Mouse (Mus musculus): ENCODE results near the gene Aup1. TPM values are rescaled to one million over a fixed set of nuclear protein-coding genes. Genes with fewer than 3 reads are reported as not detected.

The Aup1 gene
- polyA plus RNA-seq, 1 experiment from 2014 or later: 95.5 TPM

- Histone ChIP-seq H3K27me3 (ENCODE audit: control insufficient read depth, insufficient read depth, low read length) (no peaks in the 10 kb centered on the region), H3K4me2 (ENCODE audit: low read length) (no peak overlapping the region), H3K36me3 (ENCODE audit: control insufficient read depth, insufficient read depth, low read length) (no peaks in the 10 kb centered on the region), H3K9ac (ENCODE audit: low read length) (no peak overlapping the region), H3K27ac (replicated peaks in 1 of 2; ENCODE audit: control insufficient read depth in 1 of 2, insufficient read depth in 1 of 2, low read depth in 2 of 2, low read length in 2 of 2) (no peak overlapping the region), H3K4me1 (ENCODE audit: control insufficient read depth in 2 of 2, insufficient read depth in 2 of 2, low read length in 2 of 2) (peaks cover 5 to 6% of the 10 kb centered on the region in 2 experiments; a peak in 2 of 4 replicates), H3K9me3 (ENCODE audit: control insufficient read depth, low read length) (no peaks in the 10 kb centered on the region), H3K4me3 (ENCODE audit: control insufficient read depth in 1 of 2, insufficient read depth in 1 of 2, low read depth in 1 of 2, low read length in 2 of 2) (no peak overlapping the region)
- no peak for ATAC-seq (ENCODE audit: insufficient number of reproducible peaks, insufficient read depth, low FRiP score, low read depth)
- 79% methylated on average over 6 of the region's 6 CpGs for WGBS
Observed at GRCm38 (mm10) chr6:83011756-83012155, 42.6 kb upstream of the Aup1 start.

GRCm38 (mm10) chr6:83013444-83013843 is 40.9 kb upstream of the Aup1 start:
- Histone ChIP-seq H3K27ac (replicated peaks in 1 of 2; ENCODE audit: control insufficient read depth in 1 of 2, insufficient read depth in 1 of 2, low read depth in 2 of 2, low read length in 2 of 2) (no peak overlapping the region), H3K9ac (ENCODE audit: low read length) (no peak overlapping the region), H3K36me3 (ENCODE audit: control insufficient read depth, insufficient read depth, low read length) (no peaks in the 10 kb centered on the region), H3K4me2 (ENCODE audit: low read length) (no peak overlapping the region), H3K4me1 (ENCODE audit: control insufficient read depth in 2 of 2, insufficient read depth in 2 of 2, low read length in 2 of 2) (peaks cover 6 to 10% of the 10 kb centered on the region in 2 experiments; a peak in 3 of 4 replicates), H3K27me3 (ENCODE audit: control insufficient read depth, insufficient read depth, low read length) (no peaks in the 10 kb centered on the region), H3K9me3 (ENCODE audit: control insufficient read depth, low read length) (no peaks in the 10 kb centered on the region), H3K4me3 (ENCODE audit: control insufficient read depth in 1 of 2, insufficient read depth in 1 of 2, low read depth in 1 of 2, low read length in 2 of 2) (no peak overlapping the region)
- 81% methylated on average over 5 of the region's 5 CpGs for WGBS
- no peak for ATAC-seq (ENCODE audit: insufficient number of reproducible peaks, insufficient read depth, low FRiP score, low read depth)

- Histone ChIP-seq H3K27me3 (ENCODE audit: control insufficient read depth, insufficient read depth, low read length) (no peaks in the 10 kb centered on the region), H3K27ac (replicated peaks in 1 of 2; ENCODE audit: control insufficient read depth in 1 of 2, insufficient read depth in 1 of 2, low read depth in 2 of 2, low read length in 2 of 2) (no peak overlapping the region), H3K4me3 (ENCODE audit: control insufficient read depth in 1 of 2, insufficient read depth in 1 of 2, low read depth in 1 of 2, low read length in 2 of 2) (no peak overlapping the region), H3K4me2 (ENCODE audit: low read length) (no peak overlapping the region), H3K4me1 (ENCODE audit: control insufficient read depth in 2 of 2, insufficient read depth in 2 of 2, low read length in 2 of 2) (peaks cover 6 to 10% of the 10 kb centered on the region in 2 experiments; a peak in 3 of 4 replicates), H3K9ac (ENCODE audit: low read length) (no peak overlapping the region), H3K36me3 (ENCODE audit: control insufficient read depth, insufficient read depth, low read length) (no peaks in the 10 kb centered on the region), H3K9me3 (ENCODE audit: control insufficient read depth, low read length) (no peaks in the 10 kb centered on the region)
- no peak for ATAC-seq (ENCODE audit: insufficient number of reproducible peaks, insufficient read depth, low FRiP score, low read depth)
- 37% methylated on average over 12 of the region's 12 CpGs for WGBS
Observed at GRCm38 (mm10) chr6:83014482-83015466, 39.5 kb upstream of the Aup1 start.

GRCm38 (mm10) chr6:83015749-83016148 is 38.6 kb upstream of the Aup1 start:
- Histone ChIP-seq H3K4me1 (ENCODE audit: control insufficient read depth in 2 of 2, insufficient read depth in 2 of 2, low read length in 2 of 2) (peaks cover 3 to 7% of the 10 kb centered on the region in 2 experiments; a peak in 3 of 4 replicates), H3K9me3 (ENCODE audit: control insufficient read depth, low read length) (no peaks in the 10 kb centered on the region), H3K9ac (ENCODE audit: low read length) (no peak overlapping the region), H3K36me3 (ENCODE audit: control insufficient read depth, insufficient read depth, low read length) (no peaks in the 10 kb centered on the region), H3K4me3 (ENCODE audit: control insufficient read depth in 1 of 2, insufficient read depth in 1 of 2, low read depth in 1 of 2, low read length in 2 of 2) (no peak overlapping the region), H3K27ac (replicated peaks in 1 of 2; ENCODE audit: control insufficient read depth in 1 of 2, insufficient read depth in 1 of 2, low read depth in 2 of 2, low read length in 2 of 2) (no peak overlapping the region), H3K4me2 (ENCODE audit: low read length) (no peak overlapping the region), H3K27me3 (ENCODE audit: control insufficient read depth, insufficient read depth, low read length) (no peaks in the 10 kb centered on the region)
- WGBS: 84% methylated on average over 2 of the region's 2 CpGs
- no peak for ATAC-seq (ENCODE audit: insufficient number of reproducible peaks, insufficient read depth, low FRiP score, low read depth)

GRCm38 (mm10) chr6:83017190-83017589 is 37.1 kb upstream of the Aup1 start:
- Histone ChIP-seq H3K4me2 (ENCODE audit: low read length) (no peak overlapping the region), H3K27me3 (ENCODE audit: control insufficient read depth, insufficient read depth, low read length) (no peaks in the 10 kb centered on the region), H3K4me1 (ENCODE audit: control insufficient read depth in 2 of 2, insufficient read depth in 2 of 2, low read length in 2 of 2) (peaks cover 3 to 7% of the 10 kb centered on the region in 2 experiments; a peak in 3 of 4 replicates), H3K27ac (replicated peaks in 1 of 2; ENCODE audit: control insufficient read depth in 1 of 2, insufficient read depth in 1 of 2, low read depth in 2 of 2, low read length in 2 of 2) (0 out of 4 replicates have a peak overlapping the region, but pooled peaks have one; percentile 7 to 12), H3K9ac (ENCODE audit: low read length) (no peak overlapping the region), H3K9me3 (ENCODE audit: control insufficient read depth, low read length) (no peaks in the 10 kb centered on the region), H3K4me3 (ENCODE audit: control insufficient read depth in 1 of 2, insufficient read depth in 1 of 2, low read depth in 1 of 2, low read length in 2 of 2) (no peak overlapping the region), H3K36me3 (ENCODE audit: control insufficient read depth, insufficient read depth, low read length) (no peaks in the 10 kb centered on the region)
- no peak for ATAC-seq (ENCODE audit: insufficient number of reproducible peaks, insufficient read depth, low FRiP score, low read depth)
- WGBS: 6% methylated on average over 3 of the region's 3 CpGs

- Histone ChIP-seq H3K27me3 (ENCODE audit: control insufficient read depth, insufficient read depth, low read length) (no peaks in the 10 kb centered on the region), H3K4me3 (ENCODE audit: control insufficient read depth in 1 of 2, insufficient read depth in 1 of 2, low read depth in 1 of 2, low read length in 2 of 2) (no peak overlapping the region), H3K27ac (replicated peaks in 1 of 2; ENCODE audit: control insufficient read depth in 1 of 2, insufficient read depth in 1 of 2, low read depth in 2 of 2, low read length in 2 of 2) (no peak overlapping the region), H3K4me1 (ENCODE audit: control insufficient read depth in 2 of 2, insufficient read depth in 2 of 2, low read length in 2 of 2) (peaks cover 3 to 7% of the 10 kb centered on the region in 2 experiments; a peak in 3 of 4 replicates), H3K9me3 (ENCODE audit: control insufficient read depth, low read length) (no peaks in the 10 kb centered on the region), H3K9ac (ENCODE audit: low read length) (no peak overlapping the region), H3K4me2 (ENCODE audit: low read length) (no peak overlapping the region), H3K36me3 (ENCODE audit: control insufficient read depth, insufficient read depth, low read length) (no peaks in the 10 kb centered on the region)
- 63% methylated on average over 3 of the region's 3 CpGs for WGBS
- no peak for ATAC-seq (ENCODE audit: insufficient number of reproducible peaks, insufficient read depth, low FRiP score, low read depth)
Observed at GRCm38 (mm10) chr6:83019044-83019443, 35.3 kb upstream of the Aup1 start.

- Histone ChIP-seq H3K4me1 (ENCODE audit: control insufficient read depth in 2 of 2, insufficient read depth in 2 of 2, low read length in 2 of 2) (peaks cover 0 to 7% of the 10 kb centered on the region in 2 experiments; a peak in 1 of 4 replicates), H3K9me3 (ENCODE audit: control insufficient read depth, low read length) (no peaks in the 10 kb centered on the region), H3K4me2 (ENCODE audit: low read length) (no peak overlapping the region), H3K9ac (ENCODE audit: low read length) (no peak overlapping the region), H3K4me3 (ENCODE audit: control insufficient read depth in 1 of 2, insufficient read depth in 1 of 2, low read depth in 1 of 2, low read length in 2 of 2) (no peak overlapping the region), H3K27me3 (ENCODE audit: control insufficient read depth, insufficient read depth, low read length) (no peaks in the 10 kb centered on the region), H3K36me3 (ENCODE audit: control insufficient read depth, insufficient read depth, low read length) (no peaks in the 10 kb centered on the region), H3K27ac (replicated peaks in 1 of 2; ENCODE audit: control insufficient read depth in 1 of 2, insufficient read depth in 1 of 2, low read depth in 2 of 2, low read length in 2 of 2) (no peak overlapping the region)
- WGBS: 92% methylated on average over 6 of the region's 6 CpGs
- no peak for ATAC-seq (ENCODE audit: insufficient number of reproducible peaks, insufficient read depth, low FRiP score, low read depth)
Observed at GRCm38 (mm10) chr6:83020121-83020520, 34.2 kb upstream of the Aup1 start.
